Mouse (Mus musculus) liver, adult 2 months (tissue): ENCODE data around the gene Eif1ad. TPM values are rescaled to one million over a fixed set of nuclear protein-coding genes. Genes with fewer than 3 reads are reported as not detected.
A peak's percentile ranks its signal among the peaks of the same experiment; 100 is the strongest.

Source experiments
- DNase-seq: peaks from one replicate; pipeline ENCODE4 v3.0.0-alpha.2; 2011; ENCODE audit warnings: low read depth, low spot score; ENCODE audit errors: extremely low read depth
- H3K27ac ChIP-seq: fragments of 200-500 bp; replicated peaks from 2 replicates; pipeline ENCODE4 v1.5.1; 2012; ENCODE audit warnings: low read depth, mild to moderate bottlenecking, control low read depth, inconsistent platforms, low read length; ENCODE audit not compliant: insufficient read depth
- H3K27me3 ChIP-seq: fragments of 200-500 bp; 2 replicates; pipeline ENCODE4 v1.6.1; 2012; ENCODE audit warnings: mild to moderate bottlenecking, moderate library complexity, low read length, inconsistent platforms; ENCODE audit not compliant: control insufficient read depth, insufficient read depth
- H3K36me3 ChIP-seq: fragments of 200-500 bp; 2 replicates; pipeline ENCODE4 v1.6.1; 2012; ENCODE audit warnings: low read length, inconsistent platforms; ENCODE audit not compliant: control insufficient read depth, insufficient read depth
- H3K4me1 ChIP-seq: fragments of 200-500 bp; 2 replicates; pipeline ENCODE4 v1.6.1; 2011; ENCODE audit warnings: low read length; ENCODE audit not compliant: control insufficient read depth, insufficient read depth
- H3K4me3 ChIP-seq: fragments of 200-500 bp; 2 replicates; pipeline ENCODE4 v1.5.1; 2011; ENCODE audit warnings: low read depth, mild to moderate bottlenecking, control low read depth, low read length, moderate library complexity; ENCODE audit not compliant: insufficient read depth
- H3K79me2 ChIP-seq: fragments of 200-500 bp; 2 replicates; pipeline ENCODE4 v1.6.1; 2012; ENCODE audit warnings: inconsistent platforms, mild to moderate bottlenecking, low read length, moderate library complexity; ENCODE audit not compliant: control insufficient read depth, insufficient read depth
- H3K9ac ChIP-seq: fragments of 200-500 bp; 2 replicates; pipeline ENCODE4 v1.6.1; 2012; ENCODE audit warnings: low read depth, mild to moderate bottlenecking, control low read depth, inconsistent platforms, low read length
- CTCF ChIP-seq: fragments of 200-500 bp; IDR thresholded peaks from 2 replicates; pipeline ENCODE4 v1.5.1; 2011; ENCODE audit warnings: low read depth, low read length, control low read depth
- POLR2A ChIP-seq: fragments of 200-500 bp; IDR thresholded peaks from 2 replicates; pipeline ENCODE4 v1.6.1; 2011; ENCODE audit warnings: low read length, control low read depth; ENCODE audit not compliant: insufficient read depth; ENCODE audit errors: extremely low read depth
- WGBS: fragments of 180-500 bp; shearing (Covaris S2); methylation state at CpG from one replicate; pipeline ENCODE4 v1.1.7; 2018; 5-methylcytosine and 5-hydroxymethylcytosine counted together
- polyA plus RNA-seq: library from polyadenylated mRNA; depleted of rRNA; stranded (reverse); fragments of >200 nt; gene quantifications from 2 replicates; pipeline ENCODE4 v1.2.3, GENCODE M21; 2012; rRNA removed
- total RNA-seq: library from RNA; depleted of rRNA; stranded (reverse); fragments of >200 nt; gene quantifications from 2 replicates; pipeline ENCODE4 v1.2.3, GENCODE M21; 2014; rRNA removed

Gene Eif1ad
- total and polyA plus RNA-seq, 2 experiments, result 12.7 to 25.9 TPM

DNA sequence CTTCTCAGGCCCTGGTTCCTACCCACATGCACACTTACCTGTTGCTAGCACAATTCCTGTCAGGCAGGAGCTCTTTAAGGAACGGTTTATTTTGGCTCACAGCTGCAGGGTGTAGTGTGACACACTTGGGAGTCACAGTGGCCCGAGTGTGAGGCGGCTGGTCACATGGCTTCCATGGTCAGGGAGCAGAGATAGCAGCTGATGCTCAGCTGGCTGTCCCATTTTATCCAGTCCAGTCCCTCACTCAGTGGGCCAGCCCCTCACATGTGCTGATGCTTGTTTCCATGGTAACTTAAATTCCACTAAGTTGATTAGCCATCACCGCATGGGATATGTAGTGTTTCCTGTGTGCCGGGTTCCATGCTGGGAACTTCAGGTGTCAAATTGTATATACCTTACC is 45.4 kb downstream of the Eif1ad start:
- Histone ChIP-seq H3K4me1 (peaks cover 16% of the 10 kb centered on the region), H3K36me3 (peaks cover 8% of the 10 kb centered on the region), H3K4me3 (no peak overlapping the region), H3K79me2 (0 out of 2 replicates have a peak, but pooled peaks cover 3% of the 10 kb centered on the region), H3K27ac (no peak overlapping the region), H3K9ac (no peak overlapping the region), H3K27me3 (no peaks in the 10 kb centered on the region)
- DNase-seq, result no peak
- 64% methylated on average over 5 of the region's 5 CpGs for WGBS
- no peak for TF ChIP-seq POLR2A

GRCm38 (mm10) chr19:5413840-5414239 is 47.3 kb downstream of the Eif1ad start:
- H3K79me2 ChIP-seq, result no peaks in the 10 kb centered on the region
- peaks cover 9% of the 10 kb centered on the region; the same call in 1 of the 2 replicates for H3K4me1 ChIP-seq
- WGBS, result 91% methylated on average over 4 of the region's 4 CpGs
- DNase-seq, result no peak
- H3K4me3 ChIP-seq, result no peak overlapping the region
- no peak overlapping the region for H3K9ac ChIP-seq
- H3K27me3 ChIP-seq, result no peaks in the 10 kb centered on the region
- TF ChIP-seq POLR2A, result no peak
- no peak for TF ChIP-seq CTCF
- H3K27ac ChIP-seq, result no peak overlapping the region
- peaks cover 24% of the 10 kb centered on the region for H3K36me3 ChIP-seq

GRCm38 (mm10) chr19:5414534-5414957 is 48.0 kb downstream of the Eif1ad start:
- Histone ChIP-seq H3K36me3 (peaks cover 26% of the 10 kb centered on the region), H3K79me2 (no peaks in the 10 kb centered on the region), H3K4me3 (no peak overlapping the region), H3K9ac (no peak overlapping the region), H3K27ac (peak overlapping the region; percentile 54), H3K4me1 (peaks cover 5% of the 10 kb centered on the region; the same call in 1 of the 2 replicates), H3K27me3 (no peaks in the 10 kb centered on the region)
- DNase-seq, result peak; percentile 43
- WGBS, result 72% methylated on average over 2 of the region's 2 CpGs
- no peak for TF ChIP-seq CTCF
- TF ChIP-seq POLR2A, result no peak

DNA sequence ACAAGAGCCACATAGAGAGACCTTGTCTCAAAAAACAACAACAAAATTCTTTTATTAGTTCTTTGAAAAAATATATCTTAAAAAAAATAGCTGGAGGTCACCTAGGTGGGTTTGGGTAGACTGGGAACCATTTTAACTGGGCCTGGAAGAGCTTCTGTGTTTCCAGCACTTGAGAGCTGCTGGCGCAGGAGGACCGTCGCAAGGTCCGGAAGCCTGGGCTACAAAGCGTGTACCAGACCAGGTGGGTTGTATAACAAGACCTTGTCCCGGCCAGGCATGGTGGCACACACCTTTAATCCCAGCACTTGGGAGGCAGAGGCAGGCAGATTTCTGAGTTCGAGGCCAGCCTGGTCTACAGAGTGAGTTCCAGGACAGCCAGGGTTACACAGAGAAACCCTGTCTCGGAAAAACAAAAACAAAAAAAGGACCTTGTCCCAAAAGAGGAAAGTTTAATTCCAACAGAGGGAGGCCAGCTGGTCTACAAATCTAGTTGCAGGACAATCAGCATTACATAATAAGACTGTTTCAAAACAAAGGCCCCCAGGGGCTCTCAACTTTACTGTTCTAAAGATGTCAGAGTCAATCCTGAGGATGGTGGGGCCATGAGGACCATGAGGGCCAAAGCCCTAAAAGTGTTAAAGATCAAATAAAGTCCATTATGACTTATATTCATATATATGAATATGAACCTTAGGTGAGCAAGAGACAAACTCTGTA is 52.4 kb downstream of the Eif1ad start:
- peaks cover 31% of the 10 kb centered on the region for H3K36me3 ChIP-seq
- no peak for DNase-seq
- no peaks in the 10 kb centered on the region for H3K79me2 ChIP-seq
- 94% methylated on average over 8 of the region's 8 CpGs for WGBS
- no peak overlapping the region for H3K27ac ChIP-seq
- H3K9ac ChIP-seq, result no peak overlapping the region
- TF ChIP-seq POLR2A (no peak), CTCF (no peak)
- no peaks in the 10 kb centered on the region for H3K27me3 ChIP-seq
- no peak overlapping the region for H3K4me3 ChIP-seq
- H3K4me1 ChIP-seq, result peaks cover 8% of the 10 kb centered on the region; the same call in 1 of the 2 replicates

DNA sequence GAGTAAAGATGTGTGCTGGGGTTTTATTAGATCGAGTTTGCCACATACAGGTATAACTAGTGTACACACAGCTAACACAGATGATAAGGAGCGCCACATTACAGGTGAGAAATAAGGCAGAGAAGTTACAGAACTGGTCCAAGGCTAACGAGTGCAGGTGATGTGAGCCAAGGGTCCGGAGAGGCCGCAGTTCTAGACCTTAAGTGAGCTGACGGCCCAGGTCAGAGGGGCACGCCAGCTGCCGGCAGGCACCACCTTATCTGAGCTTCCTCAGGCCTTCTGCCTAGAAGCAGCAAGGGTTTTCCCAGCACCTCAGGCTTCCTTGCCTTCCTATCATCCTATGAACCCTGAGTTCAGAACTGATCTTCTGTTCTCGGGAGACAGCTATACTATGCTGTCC is 53.1 kb downstream of the Eif1ad start:
- no peaks in the 10 kb centered on the region for H3K27me3 ChIP-seq
- H3K36me3 ChIP-seq, result peaks cover 31% of the 10 kb centered on the region
- WGBS, result 93% methylated on average over 9 of the region's 9 CpGs
- H3K9ac ChIP-seq, result no peak overlapping the region
- H3K4me1 ChIP-seq, result peaks cover 8% of the 10 kb centered on the region; the same call in 1 of the 2 replicates
- H3K4me3 ChIP-seq, result no peak overlapping the region
- no peak for DNase-seq
- no peaks in the 10 kb centered on the region for H3K79me2 ChIP-seq
- H3K27ac ChIP-seq, result no peak overlapping the region
- no peak for TF ChIP-seq POLR2A
- no peak for TF ChIP-seq CTCF

- DNase-seq, result no peak
- H3K4me1 ChIP-seq, result peaks cover 4% of the 10 kb centered on the region; the same call in 1 of the 2 replicates
- no peak overlapping the region for H3K4me3 ChIP-seq
- TF ChIP-seq POLR2A (no peak), CTCF (no peak)
- WGBS, result 83% methylated on average over 6 of the region's 6 CpGs
- H3K36me3 ChIP-seq, result peaks cover 31% of the 10 kb centered on the region
- no peaks in the 10 kb centered on the region for H3K27me3 ChIP-seq
- no peak overlapping the region for H3K9ac ChIP-seq
- H3K79me2 ChIP-seq, result peaks cover 5% of the 10 kb centered on the region; the same call in 1 of the 2 replicates
- no peak overlapping the region for H3K27ac ChIP-seq
Observed at GRCm38 (mm10) chr19:5420579-5420978, 54.0 kb downstream of the Eif1ad start.

Other genes with a start within 250 kb of the Eif1ad start
- gene Klc2, start 248.2 kb upstream of the Eif1ad start, total RNA-seq, result 2.4 and 4.6 TPM in 2 replicates
- gene Klc2, start 248.2 kb upstream of the Eif1ad start, polyA plus RNA-seq, result 8.7 and 12.3 TPM in 2 replicates
- gene Pacs1, start 93.6 kb upstream of the Eif1ad start, total RNA-seq, result 1.1 and 3.3 TPM in 2 replicates
- gene Pacs1, start 93.6 kb upstream of the Eif1ad start, polyA plus RNA-seq, result 2.4 and 3.0 TPM in 2 replicates
- 58.1 and 60.0 TPM in 2 replicates for gene Sf3b2, start 71.3 kb upstream of the Eif1ad start, total RNA-seq
- 60.8 and 61.4 TPM in 2 replicates for gene Sf3b2, start 71.3 kb upstream of the Eif1ad start, polyA plus RNA-seq
- not detected in 2 replicates for gene Gal3st3, start 68.4 kb upstream of the Eif1ad start, total RNA-seq
- not detected in 2 replicates for gene Gal3st3, start 68.4 kb upstream of the Eif1ad start, polyA plus RNA-seq
- not detected in 2 replicates for gene Catsper1, start 31.0 kb upstream of the Eif1ad start, total RNA-seq
- 0.05 TPM in 1 of 2 replicates, not detected in the other for gene Catsper1, start 31.0 kb upstream of the Eif1ad start, polyA plus RNA-seq
- gene Cst6, start 17.2 kb upstream of the Eif1ad start, total RNA-seq, result not detected in 2 replicates
- not detected in 2 replicates for gene Cst6, start 17.2 kb upstream of the Eif1ad start, polyA plus RNA-seq
- gene Banf1, start 427 bp downstream of the Eif1ad start, total RNA-seq, result 20.2 and 21.5 TPM in 2 replicates
- gene Banf1, start 427 bp downstream of the Eif1ad start, polyA plus RNA-seq, result 68.5 and 71.2 TPM in 2 replicates
- 17.5 and 23.2 TPM in 2 replicates for gene Sart1, start 22.0 kb downstream of the Eif1ad start, total RNA-seq
- 8.3 TPM in 2 replicates for gene Sart1, start 22.0 kb downstream of the Eif1ad start, polyA plus RNA-seq
- not detected in 2 replicates for gene Tsga10ip, start 35.8 kb downstream of the Eif1ad start, total RNA-seq
- gene Tsga10ip, start 35.8 kb downstream of the Eif1ad start, polyA plus RNA-seq, result 0.41 TPM in 1 of 2 replicates, not detected in the other
- 67.4 and 80.5 TPM in 2 replicates for gene Drap1, start 58.2 kb downstream of the Eif1ad start, total RNA-seq
- gene Drap1, start 58.2 kb downstream of the Eif1ad start, polyA plus RNA-seq, result 57.1 and 59.2 TPM in 2 replicates
- gene AI837181, start 58.4 kb downstream of the Eif1ad start, total RNA-seq, result 7.8 and 11.5 TPM in 2 replicates
- gene AI837181, start 58.4 kb downstream of the Eif1ad start, polyA plus RNA-seq, result 34.1 and 36.6 TPM in 2 replicates
- gene Fosl1, start 80.8 kb downstream of the Eif1ad start, total RNA-seq, result not detected in 2 replicates
- not detected in 2 replicates for gene Fosl1, start 80.8 kb downstream of the Eif1ad start, polyA plus RNA-seq
- gene Ccdc85b, start 91.2 kb downstream of the Eif1ad start, total RNA-seq, result 2.7 and 3.3 TPM in 2 replicates
- gene Ccdc85b, start 91.2 kb downstream of the Eif1ad start, polyA plus RNA-seq, result 2.4 and 2.6 TPM in 2 replicates
- 25.8 and 32.0 TPM in 2 replicates for gene Fibp, start 93.9 kb downstream of the Eif1ad start, total RNA-seq
- gene Fibp, start 93.9 kb downstream of the Eif1ad start, polyA plus RNA-seq, result 38.5 and 46.6 TPM in 2 replicates
- 0.37 and 0.40 TPM in 2 replicates for gene Ctsw, start 101.8 kb downstream of the Eif1ad start, total RNA-seq
- 1.1 and 1.5 TPM in 2 replicates for gene Ctsw, start 101.8 kb downstream of the Eif1ad start, polyA plus RNA-seq
- gene Efemp2, start 107.2 kb downstream of the Eif1ad start, total RNA-seq, result 4.0 and 4.3 TPM in 2 replicates
- gene Efemp2, start 107.2 kb downstream of the Eif1ad start, polyA plus RNA-seq, result 7.7 and 8.5 TPM in 2 replicates
- 8.1 and 10.9 TPM in 2 replicates for gene Mus81, start 121.7 kb downstream of the Eif1ad start, total RNA-seq
- 21.2 and 22.9 TPM in 2 replicates for gene Mus81, start 121.7 kb downstream of the Eif1ad start, polyA plus RNA-seq
- gene Cfl1, start 123.7 kb downstream of the Eif1ad start, total RNA-seq, result 117 and 122 TPM in 2 replicates
- gene Cfl1, start 123.7 kb downstream of the Eif1ad start, polyA plus RNA-seq, result 177 and 193 TPM in 2 replicates
- 0.83 and 0.87 TPM in 2 replicates for gene 1700020D05Rik, start 137.0 kb downstream of the Eif1ad start, total RNA-seq
- 0.30 and 0.59 TPM in 2 replicates for gene 1700020D05Rik, start 137.0 kb downstream of the Eif1ad start, polyA plus RNA-seq
- 1.6 and 1.8 TPM in 2 replicates for gene Snx32, start 143.8 kb downstream of the Eif1ad start, total RNA-seq
- 4.1 and 4.5 TPM in 2 replicates for gene Snx32, start 143.8 kb downstream of the Eif1ad start, polyA plus RNA-seq
- gene Ovol1, start 193.9 kb downstream of the Eif1ad start, total RNA-seq, result not detected in 2 replicates
- 0.12 TPM in 1 of 2 replicates, not detected in the other for gene Ovol1, start 193.9 kb downstream of the Eif1ad start, polyA plus RNA-seq
- 2.7 and 2.8 TPM in 2 replicates for gene Ap5b1, start 201.3 kb downstream of the Eif1ad start, total RNA-seq
- gene Ap5b1, start 201.3 kb downstream of the Eif1ad start, polyA plus RNA-seq, result 3.4 and 5.3 TPM in 2 replicates
- 47.9 and 51.4 TPM in 2 replicates for gene Rnaseh2c, start 235.1 kb downstream of the Eif1ad start, total RNA-seq
- 56.3 and 58.0 TPM in 2 replicates for gene Rnaseh2c, start 235.1 kb downstream of the Eif1ad start, polyA plus RNA-seq
- 15.9 and 16.8 TPM in 2 replicates for gene Kat5, start 243.5 kb downstream of the Eif1ad start, total RNA-seq
- 23.0 and 23.6 TPM in 2 replicates for gene Kat5, start 243.5 kb downstream of the Eif1ad start, polyA plus RNA-seq